Mouse (Mus musculus) brain, embryonic 14.5 days (tissue): ENCODE measurements around the gene C1qtnf2.

ENCODE experiments used
- CTCF ChIP-seq: fragments of 200-500 bp; IDR thresholded peaks from 2 replicates; pipeline ENCODE4 v1.5.1; 2012; ENCODE audit warnings: inconsistent platforms, mild to moderate bottlenecking, moderate library complexity, borderline replicate concordance; ENCODE audit not compliant: insufficient read depth, insufficient read length; ENCODE audit errors: extremely low read depth
- POLR2A ChIP-seq: fragments of 200-500 bp; IDR thresholded peaks from 2 replicates; pipeline ENCODE4 v1.6.1; 2012; ENCODE audit warnings: mild to moderate bottlenecking, inconsistent platforms, borderline replicate concordance; ENCODE audit not compliant: poor library complexity, insufficient read depth, insufficient read length, severe bottlenecking; ENCODE audit errors: extremely low read depth

- TF ChIP-seq CTCF (no peak), POLR2A (no peak)
Observed at GRCm38 (mm10) chr11:43484652-43485051, 10.6 kb downstream of the C1qtnf2 start.
